Mouse (Mus musculus): ENCODE results near the gene Galnt16.

Galnt16 gene

DNA sequence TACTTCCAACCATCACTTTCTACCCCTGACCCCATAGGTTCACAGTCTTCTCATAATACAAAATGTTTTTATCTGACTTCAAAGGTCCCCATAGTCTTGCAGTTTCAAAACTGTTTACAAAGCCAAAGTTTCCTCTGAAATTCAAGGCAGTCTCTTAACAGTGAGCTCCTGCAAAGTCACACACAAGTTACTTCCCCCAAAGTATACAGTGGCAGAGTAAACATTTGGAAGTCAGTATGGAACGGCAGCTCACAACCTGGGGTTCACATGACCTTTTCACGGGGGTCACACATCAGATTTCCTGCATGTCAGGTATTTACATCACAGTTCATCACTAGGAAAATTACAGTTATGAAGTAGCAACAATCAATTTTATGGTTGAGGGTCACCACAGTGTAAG, 145.9 kb downstream of the Galnt16 start:
- DNase-seq (ENCODE audit: low spot score in 2 of 2) = no peak

DNA sequence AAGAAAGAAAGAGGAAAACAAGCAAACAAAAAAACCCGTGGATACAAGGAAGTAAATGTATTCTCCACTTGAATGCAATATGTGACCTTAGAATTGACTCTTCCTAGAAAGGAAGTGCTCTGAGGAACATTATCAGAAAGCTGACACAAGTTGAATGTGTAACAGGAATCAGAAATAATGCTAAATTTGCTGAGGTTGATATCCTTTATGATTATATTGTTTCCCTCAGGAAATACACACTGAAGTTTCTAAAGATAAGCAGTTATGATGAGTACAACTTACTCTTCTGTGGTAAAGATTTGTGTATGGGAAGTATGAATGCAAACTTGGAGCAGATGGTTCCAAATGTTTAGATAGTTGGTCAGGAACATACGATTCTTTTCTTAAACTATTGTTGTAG, 150.3 kb downstream of the Galnt16 start:
- no peak for DNase-seq (ENCODE audit: low spot score in 2 of 2)

DNA sequence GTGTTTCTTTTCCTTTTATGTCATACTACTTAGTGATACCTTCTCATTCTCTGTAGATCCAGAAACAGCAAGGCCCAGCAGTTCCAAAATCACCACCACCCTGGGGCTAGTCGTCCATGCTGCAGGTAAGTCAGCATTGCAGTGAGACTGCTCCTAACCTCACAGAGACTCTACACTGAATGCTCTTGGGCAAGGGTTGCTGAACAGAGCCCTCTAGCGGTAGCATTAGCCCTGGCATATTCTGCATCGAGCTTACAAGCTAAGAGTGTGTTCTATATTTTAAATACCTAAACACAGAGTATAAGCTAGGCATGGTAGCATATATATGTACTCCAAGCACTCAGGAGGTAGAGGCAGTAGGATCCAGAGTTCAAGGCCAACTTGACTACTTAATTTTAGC, 155.1 kb downstream of the Galnt16 start:
- DNase-seq (ENCODE audit: low spot score in 2 of 2) = peak; percentile 46 to 62

Measured in urinary bladder, postnatal 36 days (tissue).